Mouse (Mus musculus): Measurements from ENCODE around the gene Wdr62. TPM values are rescaled to one million over a fixed set of nuclear protein-coding genes. Genes with fewer than 3 reads are reported as not detected.

The Wdr62 gene
- polyA plus RNA-seq, 1 experiment from 2014 or later = 7.3 TPM

- Histone ChIP-seq H3K4me1 (ENCODE audit: control insufficient read depth, insufficient read depth, low read length) (peaks cover 16% of the 10 kb centered on the region), H3K4me3 (ENCODE audit: low read length) (peak overlapping the region; percentile 72), H3K9me3 (ENCODE audit: control insufficient read depth, low read length) (no peaks in the 10 kb centered on the region), H3K27ac (ENCODE audit: low read length) (peak overlapping the region; percentile 80; the same call in 1 of the 2 replicates), H3K36me3 (ENCODE audit: control insufficient read depth, insufficient read depth, low read length) (0 out of 2 replicates have a peak, but pooled peaks cover 4% of the 10 kb centered on the region), H3K9ac (ENCODE audit: low read depth, low read length) (peak overlapping the region; percentile 88; the same call in 1 of the 2 replicates), H3K27me3 (replicated peaks; ENCODE audit: control insufficient read depth, insufficient read depth, low read length) (no peaks in the 10 kb centered on the region), H3K4me2 (ENCODE audit: low read depth, low read length) (peak overlapping the region; percentile 47; the same call in 1 of the 2 replicates)
- no peak for ATAC-seq
- WGBS = 59% methylated on average over 6 of the region's 6 CpGs
Observed at GRCm38 (mm10) chr7:30195461-30195860, 84.8 kb downstream of the Wdr62 start.

GRCm38 (mm10) chr7:30194884-30195283 is 85.3 kb downstream of the Wdr62 start:
- under 1% methylated on average over 28 of the region's 28 CpGs for WGBS
- H3K36me3 ChIP-seq (ENCODE audit: control insufficient read depth, insufficient read depth, low read length) = peaks cover 7% of the 10 kb centered on the region; the same call in 1 of the 2 replicates
- peak overlapping the region; percentile 88 for H3K9ac ChIP-seq (ENCODE audit: low read depth, low read length)
- H3K4me3 ChIP-seq (ENCODE audit: low read length) = peak overlapping the region; percentile 72
- peaks cover 16% of the 10 kb centered on the region for H3K4me1 ChIP-seq (ENCODE audit: control insufficient read depth, insufficient read depth, low read length)
- ATAC-seq = peak; percentile 88
- H3K27me3 ChIP-seq (replicated peaks; ENCODE audit: control insufficient read depth, insufficient read depth, low read length) = no peaks in the 10 kb centered on the region
- H3K4me2 ChIP-seq (ENCODE audit: low read depth, low read length) = peak overlapping the region; percentile 71
- H3K9me3 ChIP-seq (ENCODE audit: control insufficient read depth, low read length) = no peaks in the 10 kb centered on the region
- H3K27ac ChIP-seq (ENCODE audit: low read length) = peak overlapping the region; percentile 80

GRCm38 (mm10) chr7:30194101-30194831 is 86.0 kb downstream of the Wdr62 start:
- Histone ChIP-seq H3K4me1 (ENCODE audit: control insufficient read depth, insufficient read depth, low read length) (peaks cover 16% of the 10 kb centered on the region), H3K27me3 (replicated peaks; ENCODE audit: control insufficient read depth, insufficient read depth, low read length) (no peaks in the 10 kb centered on the region)

GRCm38 (mm10) chr7:30193581-30194100 is 86.6 kb downstream of the Wdr62 start:
- H3K27me3 ChIP-seq (replicated peaks; ENCODE audit: control insufficient read depth, insufficient read depth, low read length) = no peaks in the 10 kb centered on the region
- H3K4me2 ChIP-seq (ENCODE audit: low read depth, low read length) = peak overlapping the region; percentile 71
- peaks cover 16% of the 10 kb centered on the region for H3K4me1 ChIP-seq (ENCODE audit: control insufficient read depth, insufficient read depth, low read length)
- ATAC-seq = peak; percentile 72
- H3K27ac ChIP-seq (ENCODE audit: low read length) = peak overlapping the region; percentile 80
- peak overlapping the region; percentile 88 for H3K9ac ChIP-seq (ENCODE audit: low read depth, low read length)
- H3K36me3 ChIP-seq (ENCODE audit: control insufficient read depth, insufficient read depth, low read length) = peaks cover 11% of the 10 kb centered on the region
- H3K4me3 ChIP-seq (ENCODE audit: low read length) = peak overlapping the region; percentile 72
- no peaks in the 10 kb centered on the region for H3K9me3 ChIP-seq (ENCODE audit: control insufficient read depth, low read length)
- WGBS = 1% methylated on average over 26 of the region's 26 CpGs

More at GRCm38 (mm10) chr7:30194101-30194831, 86.0 kb downstream of the Wdr62 start:
- H3K4me3 ChIP-seq (ENCODE audit: low read length) = peak overlapping the region; percentile 72
- peaks cover 9% of the 10 kb centered on the region for H3K36me3 ChIP-seq (ENCODE audit: control insufficient read depth, insufficient read depth, low read length)
- peak overlapping the region; percentile 80 for H3K27ac ChIP-seq (ENCODE audit: low read length)
- peak; percentile 45 for ATAC-seq
- peak overlapping the region; percentile 88 for H3K9ac ChIP-seq (ENCODE audit: low read depth, low read length)
- H3K9me3 ChIP-seq (ENCODE audit: control insufficient read depth, low read length) = no peaks in the 10 kb centered on the region
- under 1% methylated on average over 26 of the region's 26 CpGs for WGBS
- H3K4me2 ChIP-seq (ENCODE audit: low read depth, low read length) = peak overlapping the region; percentile 71

GRCm38 (mm10) chr7:30193013-30193412 is 87.2 kb downstream of the Wdr62 start:
- Histone ChIP-seq H3K4me3 (ENCODE audit: low read length) (peak overlapping the region; percentile 72), H3K4me2 (ENCODE audit: low read depth, low read length) (peak overlapping the region; percentile 71), H3K27me3 (replicated peaks; ENCODE audit: control insufficient read depth, insufficient read depth, low read length) (no peaks in the 10 kb centered on the region), H3K36me3 (ENCODE audit: control insufficient read depth, insufficient read depth, low read length) (peaks cover 11% of the 10 kb centered on the region), H3K4me1 (ENCODE audit: control insufficient read depth, insufficient read depth, low read length) (peaks cover 16% of the 10 kb centered on the region), H3K27ac (ENCODE audit: low read length) (peak overlapping the region; percentile 80; the same call in 1 of the 2 replicates), H3K9ac (ENCODE audit: low read depth, low read length) (peak overlapping the region; percentile 88), H3K9me3 (ENCODE audit: control insufficient read depth, low read length) (no peaks in the 10 kb centered on the region)
- ATAC-seq = no peak
- 31% methylated on average over 9 of the region's 9 CpGs for WGBS

GRCm38 (mm10) chr7:30192088-30192487 is 88.1 kb downstream of the Wdr62 start:
- Histone ChIP-seq H3K9ac (ENCODE audit: low read depth, low read length) (no peak overlapping the region), H3K27ac (ENCODE audit: low read length) (no peak overlapping the region), H3K4me2 (ENCODE audit: low read depth, low read length) (no peak overlapping the region), H3K27me3 (replicated peaks; ENCODE audit: control insufficient read depth, insufficient read depth, low read length) (no peaks in the 10 kb centered on the region), H3K4me1 (ENCODE audit: control insufficient read depth, insufficient read depth, low read length) (peaks cover 16% of the 10 kb centered on the region), H3K36me3 (ENCODE audit: control insufficient read depth, insufficient read depth, low read length) (peaks cover 14% of the 10 kb centered on the region), H3K4me3 (ENCODE audit: low read length) (no peak overlapping the region), H3K9me3 (ENCODE audit: control insufficient read depth, low read length) (no peaks in the 10 kb centered on the region)
- no peak for ATAC-seq
- WGBS = 84% methylated on average over 12 of the region's 12 CpGs

Other genes starting within 250 kb of the Wdr62 start
- 2.0 and 2.2 TPM in 2 replicates for gene Zfp14, start 229.0 kb downstream of the Wdr62 start, polyA plus RNA-seq (2015; fragmentation: Nextera tagmentation; extraction: Ambion mirVana)
- 4.2 and 4.4 TPM in 2 replicates for gene Zfp82, start 207.5 kb downstream of the Wdr62 start, polyA plus RNA-seq (2015; fragmentation: Nextera tagmentation; extraction: Ambion mirVana)
- gene Gm26920, start 190.0 kb downstream of the Wdr62 start, polyA plus RNA-seq (2015; fragmentation: Nextera tagmentation; extraction: Ambion mirVana) = 0.62 TPM in 1 of 2 replicates, not detected in the other
- gene Zfp566, start 189.9 kb downstream of the Wdr62 start, polyA plus RNA-seq (2015; fragmentation: Nextera tagmentation; extraction: Ambion mirVana) = 4.3 and 5.3 TPM in 2 replicates
- 60.8 and 61.0 TPM in 2 replicates for gene Zfp260, start 185.6 kb downstream of the Wdr62 start, polyA plus RNA-seq (2015; fragmentation: Nextera tagmentation; extraction: Ambion mirVana)
- gene Zfp382, start 158.5 kb downstream of the Wdr62 start, polyA plus RNA-seq (2015; fragmentation: Nextera tagmentation; extraction: Ambion mirVana) = 5.0 and 6.6 TPM in 2 replicates
- gene Zfp146, start 110.7 kb downstream of the Wdr62 start, polyA plus RNA-seq (2015; fragmentation: Nextera tagmentation; extraction: Ambion mirVana) = 9.2 and 9.7 TPM in 2 replicates
- 41.5 and 50.1 TPM in 2 replicates for gene Cox7a1, start 96.3 kb downstream of the Wdr62 start, polyA plus RNA-seq (2015; fragmentation: Nextera tagmentation; extraction: Ambion mirVana)
- gene Capns1, start 81.6 kb downstream of the Wdr62 start, polyA plus RNA-seq (2015; fragmentation: Nextera tagmentation; extraction: Ambion mirVana) = 80.2 and 86.9 TPM in 2 replicates
- gene Polr2i, start 48.5 kb downstream of the Wdr62 start, polyA plus RNA-seq (2015; fragmentation: Nextera tagmentation; extraction: Ambion mirVana) = 99.2 and 103 TPM in 2 replicates
- gene Tbcb, start 48.1 kb downstream of the Wdr62 start, polyA plus RNA-seq (2015; fragmentation: Nextera tagmentation; extraction: Ambion mirVana) = 139 and 142 TPM in 2 replicates
- not detected in 2 replicates for gene Ovol3, start 44.7 kb downstream of the Wdr62 start, polyA plus RNA-seq (2015; fragmentation: Nextera tagmentation; extraction: Ambion mirVana)
- gene Thap8, start 325 bp downstream of the Wdr62 start, polyA plus RNA-seq (2015; fragmentation: Nextera tagmentation; extraction: Ambion mirVana) = 0.22 and 0.37 TPM in 2 replicates
- gene Clip3, start 11.3 kb upstream of the Wdr62 start, polyA plus RNA-seq (2015; fragmentation: Nextera tagmentation; extraction: Ambion mirVana) = 20.9 and 22.1 TPM in 2 replicates
- gene Alkbh6, start 28.3 kb upstream of the Wdr62 start, polyA plus RNA-seq (2015; fragmentation: Nextera tagmentation; extraction: Ambion mirVana) = 68.8 and 70.6 TPM in 2 replicates
- gene Syne4, start 34.4 kb upstream of the Wdr62 start, polyA plus RNA-seq (2015; fragmentation: Nextera tagmentation; extraction: Ambion mirVana) = 58.9 and 59.7 TPM in 2 replicates
- gene E130208F15Rik, start 41.3 kb upstream of the Wdr62 start, polyA plus RNA-seq (2015; fragmentation: Nextera tagmentation; extraction: Ambion mirVana) = 0.61 and 2.8 TPM in 2 replicates
- 13.8 and 14.3 TPM in 2 replicates for gene Sdhaf1, start 43.5 kb upstream of the Wdr62 start, polyA plus RNA-seq (2015; fragmentation: Nextera tagmentation; extraction: Ambion mirVana)
- 2.5 and 3.0 TPM in 2 replicates for gene Lrfn3, start 82.4 kb upstream of the Wdr62 start, polyA plus RNA-seq (2015; fragmentation: Nextera tagmentation; extraction: Ambion mirVana)
- 55.2 and 59.9 TPM in 2 replicates for gene Tyrobp, start 133.3 kb upstream of the Wdr62 start, polyA plus RNA-seq (2015; fragmentation: Nextera tagmentation; extraction: Ambion mirVana)
- gene Hcst, start 139.4 kb upstream of the Wdr62 start, polyA plus RNA-seq (2015; fragmentation: Nextera tagmentation; extraction: Ambion mirVana) = 2.4 and 3.1 TPM in 2 replicates
- 2.6 TPM in 2 replicates for gene Nfkbid, start 141.3 kb upstream of the Wdr62 start, polyA plus RNA-seq (2015; fragmentation: Nextera tagmentation; extraction: Ambion mirVana)
- gene Aplp1, start 165.1 kb upstream of the Wdr62 start, polyA plus RNA-seq (2015; fragmentation: Nextera tagmentation; extraction: Ambion mirVana) = 32.4 and 33.3 TPM in 2 replicates
- gene Kirrel2, start 177.3 kb upstream of the Wdr62 start, polyA plus RNA-seq (2015; fragmentation: Nextera tagmentation; extraction: Ambion mirVana) = 1.0 and 1.1 TPM in 2 replicates
- gene Nphs1, start 177.9 kb upstream of the Wdr62 start, polyA plus RNA-seq (2015; fragmentation: Nextera tagmentation; extraction: Ambion mirVana) = 0.94 and 1.8 TPM in 2 replicates
- 9.9 and 13.0 TPM in 2 replicates for gene Prodh2, start 213.2 kb upstream of the Wdr62 start, polyA plus RNA-seq (2015; fragmentation: Nextera tagmentation; extraction: Ambion mirVana)

All from intestine, embryonic 16.5 days (tissue).